Mouse (Mus musculus) CH12.LX (cell line): Measurements from ENCODE around the gene Gapt. TPM values are rescaled to one million over a fixed set of nuclear protein-coding genes. Genes with fewer than 3 reads are reported as not detected.

Experiments used
- DNase-seq: peaks from one replicate; pipeline ENCODE4 v3.0.0-alpha.2; 2013; ENCODE audit errors: extremely low read depth
- H3K27ac ChIP-seq: 2 replicates; pipeline ENCODE4 v1.5.1; 2012; ENCODE audit warnings: low read depth, mild to moderate bottlenecking, control low read depth, moderate library complexity; ENCODE audit not compliant: insufficient read depth
- H3K27me3 ChIP-seq: replicated peaks from 2 replicates; pipeline ENCODE3; 2012; ENCODE audit warnings: inconsistent platforms
- H3K36me3 ChIP-seq, 2 experiments: replicated peaks in 1 of 2; 2 replicates each; pipeline versions ENCODE3 to v1.6.1; 2012; ENCODE audit warnings: inconsistent platforms in 1 of 2, low read length in 1 of 2, mild to moderate bottlenecking in 1 of 2, mixed read lengths in 1 of 2, moderate library complexity in 1 of 2; ENCODE audit not compliant: control insufficient read depth in 1 of 2, insufficient read depth in 1 of 2
- H3K4me1 ChIP-seq, 2 experiments: 2 replicates each; pipeline ENCODE4 v1.6.1; 2012; ENCODE audit warnings: inconsistent platforms in 1 of 2, moderate library complexity in 1 of 2; ENCODE audit not compliant: insufficient read depth in 2 of 2, control insufficient read depth in 1 of 2
- H3K4me2 ChIP-seq: 2 replicates; pipeline ENCODE4 v1.6.1; 2012; ENCODE audit warnings: low read depth, mild to moderate bottlenecking, control low read depth; ENCODE audit not compliant: poor library complexity, insufficient read depth, severe bottlenecking
- H3K4me3 ChIP-seq, 3 experiments: fragments of 150-350 bp in 1 of 3; sonication (generic) in 1 of 3; replicated peaks in 1 of 3; 2 replicates each; pipeline versions ENCODE3 to v1.5.1; 2011 to 2012; ENCODE audit warnings: low read depth in 2 of 3, low read length in 2 of 3, mild to moderate bottlenecking in 2 of 3, moderate library complexity in 2 of 3, control low read depth in 1 of 3, improper control_type of control experiment in 1 of 3, inconsistent platforms in 1 of 3, mixed read lengths in 1 of 3; ENCODE audit not compliant: poor library complexity in 1 of 3
- H3K79me2 ChIP-seq: replicated peaks from 2 replicates; pipeline ENCODE4 v1.6.1; 2012; ENCODE audit warnings: mild to moderate bottlenecking, moderate library complexity; ENCODE audit not compliant: control insufficient read depth, poor library complexity, insufficient read depth, severe bottlenecking; ENCODE audit errors: extremely low read depth
- H3K9ac ChIP-seq: 2 replicates; pipeline ENCODE4 v1.6.1; 2012; ENCODE audit warnings: low read depth, mild to moderate bottlenecking, control low read depth, moderate library complexity; ENCODE audit not compliant: insufficient read depth
- H3K9me3 ChIP-seq: replicated peaks from 2 replicates; pipeline ENCODE3; 2012; ENCODE audit warnings: low read length, inconsistent platforms, mixed read lengths
- BHLHE40 ChIP-seq: IDR thresholded peaks from 2 replicates; pipeline ENCODE4 v1.6.1; 2011; ENCODE audit warnings: mild to moderate bottlenecking, low read depth, low read length, improper control_type of control experiment
- CHD1 ChIP-seq: IDR thresholded peaks from 2 replicates; pipeline ENCODE4 v1.6.1; 2012; ENCODE audit warnings: low read depth, low read length, improper control_type of control experiment, inconsistent platforms
- CHD2 ChIP-seq: IDR thresholded peaks from 2 replicates; pipeline ENCODE4 v1.6.1; 2011; ENCODE audit warnings: low read length, improper control_type of control experiment
- CTCF ChIP-seq, 2 experiments: IDR thresholded peaks in 1 of 2; conservative IDR thresholded peaks in 1 of 2; 2 replicates each; pipeline ENCODE4 v1.5.1; 2011 to 2012; ENCODE audit warnings: low read depth in 2 of 2, low read length in 2 of 2, improper control_type of control experiment in 1 of 2, inconsistent platforms in 1 of 2, mild to moderate bottlenecking in 1 of 2, moderate library complexity in 1 of 2
- E2F4 ChIP-seq: IDR thresholded peaks from 2 replicates; pipeline ENCODE4 v1.6.1; 2011; ENCODE audit warnings: low read depth, low read length, improper control_type of control experiment; ENCODE audit not compliant: insufficient replicate concordance
- ELF1 ChIP-seq: IDR thresholded peaks from 2 replicates; pipeline ENCODE4 v1.6.1; 2014; ENCODE audit warnings: low read depth, mild to moderate bottlenecking, inconsistent platforms, low read length, improper control_type of control experiment
- EP300 ChIP-seq: IDR thresholded peaks from 2 replicates; pipeline ENCODE4 v1.6.1; 2011; ENCODE audit warnings: low read length, improper control_type of control experiment
- ETS1 ChIP-seq: conservative IDR thresholded peaks from 2 replicates; pipeline ENCODE4 v1.6.1; 2012; ENCODE audit warnings: low read depth, mild to moderate bottlenecking, inconsistent platforms, low read length, improper control_type of control experiment, moderate library complexity
- GABPA ChIP-seq: IDR thresholded peaks from 2 replicates; pipeline ENCODE4 v1.6.1; 2012; ENCODE audit warnings: low read depth, low read length, improper control_type of control experiment, inconsistent platforms; ENCODE audit not compliant: insufficient replicate concordance
- HCFC1 ChIP-seq: IDR thresholded peaks from 2 replicates; pipeline ENCODE4 v1.6.1; 2012; ENCODE audit warnings: low read depth, mild to moderate bottlenecking, inconsistent platforms, low read length, improper control_type of control experiment
- IRF4 ChIP-seq: IDR thresholded peaks from 2 replicates; pipeline ENCODE4 v1.6.1; 2014; ENCODE audit warnings: low read depth, mild to moderate bottlenecking, inconsistent platforms, low read length, improper control_type of control experiment
- JUN ChIP-seq: IDR thresholded peaks from 2 replicates; pipeline ENCODE4 v1.6.1; 2011; ENCODE audit warnings: low read depth, mild to moderate bottlenecking, low read length, improper control_type of control experiment, moderate library complexity; ENCODE audit not compliant: insufficient read depth
- JUND ChIP-seq: conservative IDR thresholded peaks from 2 replicates; pipeline ENCODE4 v1.6.1; 2011; ENCODE audit warnings: low read depth, low read length, improper control_type of control experiment
- KAT2A ChIP-seq: IDR thresholded peaks from 2 replicates; pipeline ENCODE4 v1.6.1; 2012; ENCODE audit warnings: low read length, improper control_type of control experiment, inconsistent platforms; ENCODE audit not compliant: insufficient replicate concordance
- MAFK ChIP-seq: IDR thresholded peaks from 2 replicates; pipeline ENCODE4 v1.6.1; 2011; ENCODE audit warnings: low read length, improper control_type of control experiment; ENCODE audit not compliant: insufficient replicate concordance
- MAX ChIP-seq: IDR thresholded peaks from 2 replicates; pipeline ENCODE4 v1.6.1; 2011; ENCODE audit warnings: low read length, improper control_type of control experiment
- MAZ ChIP-seq: IDR thresholded peaks from 2 replicates; pipeline ENCODE4 v1.6.1; 2012; ENCODE audit warnings: low read depth, mild to moderate bottlenecking, inconsistent platforms, low read length, improper control_type of control experiment, moderate library complexity
- MEF2A ChIP-seq: IDR thresholded peaks from 2 replicates; pipeline ENCODE4 v1.6.1; 2014; ENCODE audit warnings: low read depth, mild to moderate bottlenecking, inconsistent platforms, low read length, improper control_type of control experiment, borderline replicate concordance
- MXI1 ChIP-seq: IDR thresholded peaks from 2 replicates; pipeline ENCODE4 v1.6.1; 2011; ENCODE audit warnings: mild to moderate bottlenecking, low read depth, low read length, improper control_type of control experiment
- MYC ChIP-seq: IDR thresholded peaks from 2 replicates; pipeline ENCODE4 v1.6.1; 2011; ENCODE audit warnings: low read depth, mild to moderate bottlenecking, improper control_type of control experiment, low read length
- NELFE ChIP-seq: IDR thresholded peaks from 2 replicates; pipeline ENCODE4 v1.6.1; 2011; ENCODE audit warnings: low read depth, low read length, improper control_type of control experiment
- NRF1 ChIP-seq: IDR thresholded peaks from 2 replicates; pipeline ENCODE4 v1.6.1; 2014; ENCODE audit warnings: low read depth, mild to moderate bottlenecking, inconsistent platforms, low read length, improper control_type of control experiment, moderate library complexity
- PAX5 ChIP-seq: IDR thresholded peaks from 2 replicates; pipeline ENCODE4 v1.6.1; 2012; ENCODE audit warnings: low read length, inconsistent platforms, mixed read lengths
- POLR2A ChIP-seq: IDR thresholded peaks from 2 replicates; pipeline ENCODE4 v1.6.1; 2011; ENCODE audit warnings: low read depth, mild to moderate bottlenecking, improper control_type of control experiment, low read length
- POLR2AphosphoS2 ChIP-seq: IDR thresholded peaks from 2 replicates; pipeline ENCODE4 v1.6.1; 2011; ENCODE audit warnings: low read depth, low read length, improper control_type of control experiment
- RAD21 ChIP-seq: IDR thresholded peaks from 2 replicates; pipeline ENCODE4 v1.6.1; 2011; ENCODE audit warnings: low read depth, mild to moderate bottlenecking, low read length, improper control_type of control experiment, moderate library complexity
- RCOR1 ChIP-seq: conservative IDR thresholded peaks from 2 replicates; pipeline ENCODE4 v1.6.1; 2012; ENCODE audit warnings: low read depth, mild to moderate bottlenecking, inconsistent platforms, low read length, improper control_type of control experiment
- SIN3A ChIP-seq: IDR thresholded peaks from 2 replicates; pipeline ENCODE4 v1.6.1; 2012; ENCODE audit warnings: low read length, improper control_type of control experiment, inconsistent platforms
- TBP ChIP-seq: conservative IDR thresholded peaks from 2 replicates; pipeline ENCODE4 v1.6.1; 2011; ENCODE audit warnings: low read depth, low read length, improper control_type of control experiment
- TCF12 ChIP-seq: IDR thresholded peaks from 2 replicates; pipeline ENCODE4 v1.6.1; 2014; ENCODE audit warnings: low read depth, mild to moderate bottlenecking, inconsistent platforms, low read length, improper control_type of control experiment
- UBTF ChIP-seq: IDR thresholded peaks from 2 replicates; pipeline ENCODE4 v1.6.1; 2012; ENCODE audit warnings: low read depth, mild to moderate bottlenecking, inconsistent platforms, low read length, improper control_type of control experiment, moderate library complexity
- USF1 ChIP-seq: IDR thresholded peaks from 2 replicates; pipeline ENCODE4 v1.6.1; 2014; ENCODE audit warnings: low read depth, mild to moderate bottlenecking, inconsistent platforms, low read length, improper control_type of control experiment
- USF2 ChIP-seq: conservative IDR thresholded peaks from 2 replicates; pipeline ENCODE4 v1.6.1; 2011; ENCODE audit warnings: low read depth, low read length, improper control_type of control experiment
- ZC3H11A ChIP-seq: IDR thresholded peaks from 2 replicates; pipeline ENCODE4 v1.6.1; 2012; ENCODE audit warnings: low read depth, mild to moderate bottlenecking, inconsistent platforms, low read length, improper control_type of control experiment
- ZKSCAN1 ChIP-seq: IDR thresholded peaks from 2 replicates; pipeline ENCODE4 v1.6.1; 2012; ENCODE audit warnings: low read depth, inconsistent platforms, low read length, improper control_type of control experiment, borderline replicate concordance
- ZMIZ1 ChIP-seq: IDR thresholded peaks from 2 replicates; pipeline ENCODE4 v1.6.1; 2012; ENCODE audit warnings: low read depth, mild to moderate bottlenecking, inconsistent platforms, low read length, improper control_type of control experiment
- ZNF384 ChIP-seq: IDR thresholded peaks from 2 replicates; pipeline ENCODE4 v1.6.1; 2012; ENCODE audit warnings: low read depth, low read length, improper control_type of control experiment, inconsistent platforms
- dilution Hi-C: fragments of 300-500 bp; cut with MboI; formaldehyde crosslinking; loops from 2 replicates; pipeline ENCODE4 v1.14.3; 2020; ENCODE audit warnings: low sequenced_read_pairs; ENCODE audit not compliant: extremely low pct_unique_long_range_greater_than_20kb, extremely low pct_ligation_motif_present
- in situ Hi-C: fragments of 300-500 bp; cut with MboI; formaldehyde crosslinking; loops from 3 replicates; pipeline ENCODE4 v1.14.3; 2019; ENCODE audit warnings: low sequenced_read_pairs, low pct_ligation_motif_present, low pct_unique_long_range_greater_than_20kb, mixed read lengths
- polyA plus RNA-seq: library from polyadenylated mRNA; unstranded; fragments of >175 nt; gene quantifications from 2 replicates; pipeline ENCODE4 v1.2.1, GENCODE M21; 2012; ENCODE audit warnings: low read depth; ENCODE audit not compliant: insufficient read length
- total RNA-seq, 2 experiments: library from RNA; depleted of rRNA; stranded (reverse); fragments of 300-350 nt in 1 of 2; fragments of >200 nt in 1 of 2; gene quantifications; 2 replicates each; pipeline ENCODE4 v1.2.3; 2012 to 2014

Gene Gapt
- total and polyA plus RNA-seq, 3 experiments: 1.9 to 16.0 (median 4.1) TPM

GRCm38 (mm10) chr13:110394291-110395178, 37.5 kb upstream of the Gapt start, which contains the start of gene Plk2:
Plk2 (plus strand) TSS chr13:110395046.
- in situ Hi-C loops (loop anchor here (5.0 to 10.0 kb wide), 3 partner anchors 573 to 1020 kb away; no protein-coding TSS in a partner anchor), dilution Hi-C loops (no loop called here)
- Histone ChIP-seq H3K36me3 (peaks cover 16 to 24% of the 10 kb centered on the region in 2 experiments), H3K27ac (no peak within 1 kb of the TSS), H3K27me3 (no peaks in the 10 kb centered on the region), H3K4me2 (peak within 1 kb of the TSS; percentile 89), H3K9me3 (no peaks in the 10 kb centered on the region), H3K4me3 (peak within 1 kb of the TSS; percentile 44 to 73 (median 66)), H3K79me2 (no peaks in the 10 kb centered on the region; the same call in 1 of the 2 replicates), H3K9ac (peak within 1 kb of the TSS; percentile 55), H3K4me1 (no peaks in the 10 kb centered on the region)
- peak; percentile 82 for DNase-seq
- 0 out of 2 replicates have a peak, but pooled peaks have one; percentile 19 for TF ChIP-seq BHLHE40
- TF ChIP-seq RCOR1: no peak
- no peak for TF ChIP-seq JUND
- TF ChIP-seq USF2: no peak
- TF ChIP-seq CTCF (conservative IDR thresholded peaks at IDR 0.05 in 1 of 2, IDR thresholded peaks at IDR 0.05 in 1 of 2; ENCODE audit: low read depth in 2 of 2, low read length in 2 of 2): peak in 1 of 2 experiments; percentile 76; a peak in 2 of 4 replicates
- peak; percentile 96 for TF ChIP-seq ZMIZ1
- no peak for TF ChIP-seq ZNF384
- TF ChIP-seq NELFE: peak; percentile 93
- TF ChIP-seq CHD1: no peak; the same call in 1 of the 2 replicates
- TF ChIP-seq CHD2: no peak
- no peak for TF ChIP-seq JUN
- TF ChIP-seq HCFC1: no peak; the same call in 1 of the 2 replicates
- TF ChIP-seq MEF2A: 0 out of 2 replicates have a peak, but pooled peaks have one; percentile 12
- TF ChIP-seq ETS1: no peak
- TF ChIP-seq MYC: no peak
- peak; percentile 47; the same call in 1 of the 2 replicates for TF ChIP-seq SIN3A
- TF ChIP-seq RAD21: peak; percentile 88
- no peak for TF ChIP-seq MAFK
- TF ChIP-seq TCF12: peak; percentile 91
- TF ChIP-seq KAT2A: no peak
- peak; percentile 35; the same call in 1 of the 2 replicates for TF ChIP-seq NRF1
- 0 out of 2 replicates have a peak, but pooled peaks have one; percentile 70 for TF ChIP-seq UBTF
- peak; percentile 65 for TF ChIP-seq ZC3H11A
- TF ChIP-seq MXI1: peak; percentile 62; the same call in 1 of the 2 replicates
- peak; percentile 99 for TF ChIP-seq POLR2A
- TF ChIP-seq IRF4: peak; percentile 27; the same call in 1 of the 2 replicates
- no peak for TF ChIP-seq USF1
- TF ChIP-seq MAZ: no peak
- peak; percentile 63; the same call in 1 of the 2 replicates for TF ChIP-seq MAX
- peak; percentile 92 for TF ChIP-seq TBP
- no peak for TF ChIP-seq EP300
- TF ChIP-seq ZKSCAN1: no peak
- TF ChIP-seq POLR2AphosphoS2: peak; percentile 89; the same call in 1 of the 2 replicates
- TF ChIP-seq PAX5: no peak
- no peak for TF ChIP-seq GABPA
- peak; percentile 17; the same call in 1 of the 2 replicates for TF ChIP-seq ELF1
- TF ChIP-seq E2F4: no peak
